Mouse (Mus musculus): ENCODE results near the gene Ankrd13a.
"Not testable (repeated sequence)": the region's sequence is repeated elsewhere in the genome, so short reads cannot be mapped to it uniquely, and the experiment has no call there.

The Ankrd13a gene

DNA sequence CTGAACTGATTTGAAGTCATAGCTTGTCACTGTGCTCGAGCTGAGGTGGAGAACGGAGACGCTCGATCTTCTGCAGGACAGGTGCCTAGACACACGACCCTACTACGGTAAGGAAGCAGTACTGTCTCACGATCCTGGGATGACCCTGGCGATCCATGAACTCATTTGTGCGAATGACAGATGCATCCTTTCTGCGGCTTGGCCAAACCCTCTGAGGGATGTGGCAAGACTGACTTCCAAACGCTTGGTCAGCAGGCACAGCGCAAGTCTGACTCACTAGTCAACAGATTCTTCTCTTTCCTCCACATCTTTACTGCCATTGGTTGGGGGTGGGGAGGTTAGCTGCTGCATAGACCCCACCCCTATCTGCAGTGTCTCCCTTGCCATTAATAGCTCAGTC is 53.0 kb downstream of the Ankrd13a start:
- no peak for DNase-seq (ENCODE audit: low spot score in 2 of 2)

GRCm38 (mm10) chr5:114829740-114830139 is 55.3 kb downstream of the Ankrd13a start:
- no peak for DNase-seq (ENCODE audit: low spot score in 2 of 2)

DNA sequence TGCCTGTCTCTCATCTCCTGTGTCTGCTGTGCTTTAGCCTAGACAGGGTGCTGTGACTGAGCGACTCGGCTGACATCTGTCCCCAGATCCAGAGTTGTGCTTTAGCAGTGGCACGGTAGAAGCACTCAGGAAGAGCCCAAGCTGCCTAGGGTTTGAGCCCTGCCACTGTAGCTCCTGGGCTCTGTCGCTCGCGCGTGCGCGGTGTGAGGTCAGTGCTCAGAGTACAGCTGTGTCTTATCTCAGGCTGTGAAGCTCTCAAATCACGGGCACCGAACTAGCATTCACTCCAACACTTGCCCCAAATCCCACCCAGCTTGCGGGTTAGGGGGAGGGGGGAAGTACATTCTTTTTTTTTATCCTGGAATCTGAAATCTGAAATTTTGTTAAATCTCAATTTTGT is 62.4 kb downstream of the Ankrd13a start:
- no peak for DNase-seq (ENCODE audit: low spot score in 2 of 2)

- DNase-seq (ENCODE audit: low spot score in 2 of 2): not testable (repeated sequence)
These were observed 66.0 kb downstream of the Ankrd13a start for GRCm38 (mm10) chr5:114840481-114840880.

GRCm38 (mm10) chr5:114842155-114842554 is 67.7 kb downstream of the Ankrd13a start:
- DNase-seq (ENCODE audit: low spot score in 2 of 2): not testable (repeated sequence)

DNA sequence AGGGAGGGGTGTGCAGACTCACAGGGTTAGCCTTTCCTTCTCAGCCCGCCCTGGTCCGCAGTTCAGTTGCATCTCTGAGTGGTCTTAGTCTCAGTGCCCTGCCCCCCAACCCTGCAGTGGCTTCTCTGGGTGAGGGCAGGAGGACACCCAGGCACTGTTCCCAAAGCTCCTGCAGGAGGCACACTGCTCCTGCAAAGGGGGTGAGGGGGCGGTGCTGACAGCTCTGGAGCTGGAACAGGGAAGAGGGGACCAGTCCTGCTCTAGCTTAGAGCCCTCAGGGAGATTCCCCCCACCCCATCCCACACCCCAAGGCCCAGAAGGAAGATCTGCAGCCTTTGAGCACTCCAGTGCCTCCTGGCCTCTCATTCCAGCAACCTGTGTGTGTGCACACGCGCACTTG is 68.2 kb downstream of the Ankrd13a start:
- no peak for DNase-seq (ENCODE audit: low spot score in 2 of 2)

DNA sequence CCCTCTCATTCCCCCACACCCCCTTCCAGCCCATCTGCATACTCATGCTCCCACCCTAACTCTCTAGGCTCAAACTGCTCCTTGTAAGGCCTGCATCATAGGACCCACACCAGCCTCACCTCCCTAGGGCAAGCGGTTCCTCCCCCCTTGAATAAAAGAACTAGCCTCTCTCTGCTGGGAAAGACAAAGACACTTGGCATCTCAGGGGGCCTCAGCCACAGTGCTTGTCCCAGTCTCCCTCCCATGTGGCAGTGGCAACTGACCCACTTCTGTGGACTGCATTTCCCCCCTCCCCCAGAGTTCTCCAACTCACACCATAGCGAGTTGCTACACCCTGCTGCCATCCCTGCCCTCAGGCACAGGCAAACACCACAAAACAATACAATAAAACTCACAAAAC is 69.9 kb downstream of the Ankrd13a start:
- DNase-seq (ENCODE audit: low spot score in 2 of 2): not testable (repeated sequence)

DNA sequence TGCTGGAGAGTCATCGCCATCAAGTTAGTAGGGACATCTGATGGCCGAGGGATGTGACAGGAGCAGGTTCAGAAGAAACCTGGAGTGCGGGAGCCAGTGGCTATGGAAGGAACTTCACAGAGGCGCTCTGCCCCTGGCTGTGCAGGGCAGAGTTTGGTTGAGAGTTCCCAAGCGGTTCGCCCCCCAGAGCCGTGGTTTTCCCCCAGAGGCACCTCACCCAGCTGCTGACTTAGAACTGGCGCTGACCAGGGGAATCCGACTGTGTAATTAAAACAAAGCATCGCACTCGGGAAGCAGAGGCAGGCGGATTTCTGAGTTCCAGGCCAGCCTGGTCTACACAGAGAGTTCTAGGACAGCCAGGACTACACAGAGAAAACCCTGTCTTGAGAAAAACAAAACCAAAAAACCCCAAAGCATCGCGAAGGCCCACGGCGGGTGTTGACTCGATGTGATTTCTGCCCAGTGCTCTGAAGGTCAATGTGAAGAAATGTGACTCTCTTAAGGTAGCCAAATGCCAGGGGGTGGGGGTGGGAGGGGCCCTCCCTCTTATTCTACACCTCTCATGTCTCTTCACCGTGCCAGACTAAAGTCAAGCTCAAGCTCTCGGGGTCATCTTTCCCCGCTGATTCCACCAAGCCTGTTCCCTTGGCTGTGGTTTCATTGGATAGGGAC is 77.2 kb downstream of the Ankrd13a start:
- no peak for DNase-seq (ENCODE audit: low spot score in 2 of 2)

GRCm38 (mm10) chr5:114853364-114853763 is 78.9 kb downstream of the Ankrd13a start, which contains the start of gene 4930519G04Rik:
Gene 4930519G04Rik, plus strand, starts transcription at chr5:114853664.
- not testable (repeated sequence) for DNase-seq (ENCODE audit: low spot score in 2 of 2)
